Mouse (Mus musculus) adrenal gland, adult 2 months (tissue): ENCODE data around the gene Tex13b. TPM values are rescaled to one million over a fixed set of nuclear protein-coding genes. Genes with fewer than 3 reads are reported as not detected.
"Not testable (repeated sequence)": the region's sequence is repeated elsewhere in the genome, so short reads cannot be mapped to it uniquely, and the experiment has no call there.

ENCODE experiments used
- DNase-seq: peaks from one replicate; pipeline ENCODE4 v3.0.0; 2021
- long read RNA-seq: library from polyadenylated mRNA; stranded (forward); transcript quantifications from one replicate; pipeline ENCODE4 v2.0.0, GENCODE M21; 2021
- polyA plus RNA-seq: library from polyadenylated mRNA; depleted of rRNA; stranded (reverse); fragments of >200 nt; gene quantifications from 2 replicates; pipeline ENCODE4 v1.2.3, GENCODE M21; 2012; rRNA removed
- total RNA-seq, 2 experiments: library from RNA; stranded (reverse); gene quantifications; 2 replicates each; pipeline ENCODE4 v1.2.3; 2021

Gene Tex13b
- not detected for total RNA-seq
- not detected in 2 replicates for polyA plus RNA-seq
- long read RNA-seq, result 0 reads

DNA sequence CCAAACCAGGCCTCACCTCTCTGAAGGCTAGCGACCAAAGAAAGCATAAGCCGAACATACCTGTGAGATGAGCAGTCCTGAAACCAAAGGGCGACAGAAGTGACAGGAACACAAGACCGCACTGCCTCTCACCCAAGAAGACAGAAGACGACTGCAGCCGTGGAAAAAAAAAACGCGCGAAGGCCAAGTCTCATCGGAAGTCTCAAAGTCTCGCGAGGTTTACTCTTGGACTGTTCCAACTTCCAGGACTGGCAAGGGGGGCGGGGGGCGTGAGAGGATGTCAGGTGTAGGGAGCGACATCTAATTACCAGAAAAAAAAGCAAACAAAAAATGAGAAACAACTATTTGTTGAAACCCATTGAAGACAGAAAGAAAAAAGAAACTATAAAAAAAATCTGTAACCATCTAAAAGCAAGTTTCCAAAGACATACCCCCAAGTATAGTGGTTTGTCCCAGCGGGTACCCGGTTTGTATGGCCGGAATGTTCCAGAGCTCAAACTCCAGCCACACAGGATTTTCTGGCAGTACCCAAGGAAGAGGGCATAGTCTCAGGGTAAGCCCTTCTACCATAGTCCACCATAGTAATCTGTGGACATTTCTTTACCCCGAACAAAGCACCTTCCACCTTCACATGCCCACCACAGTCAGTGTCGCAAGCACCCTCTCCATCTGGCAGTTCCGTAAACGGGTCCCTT lies at the start of gene Tex13b:
Gene Tex13b, minus strand, starts transcription at position 122 of the 695 bp plus-strand sequence.
- DNase-seq, result no peak

- no peak for DNase-seq
Measured at GRCm38 (mm10) chrX:140862760-140863159, 49.5 kb upstream of the Tex13b start.

DNA sequence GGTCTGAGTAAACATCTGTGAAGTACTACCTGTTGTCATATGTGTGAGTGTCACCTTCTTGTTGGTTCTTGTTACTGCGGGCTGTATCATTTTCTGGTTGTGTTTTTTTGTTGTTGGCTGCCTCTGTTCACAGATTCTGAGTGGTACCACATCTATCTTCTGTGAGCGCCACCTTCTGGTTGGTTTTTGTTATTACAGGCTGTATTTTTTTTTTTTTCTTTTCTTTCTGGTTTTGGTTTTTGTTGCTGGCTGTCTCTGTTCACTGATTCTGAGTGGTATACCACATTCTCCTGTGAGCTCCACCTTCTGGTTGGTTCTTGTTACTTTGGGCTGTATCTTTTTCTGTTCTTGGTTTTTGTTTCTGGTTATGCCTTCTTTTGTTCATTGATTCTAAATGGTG lies 44.2 kb upstream of the Tex13b start:
- DNase-seq, result no peak

GRCm38 (mm10) chrX:140857040-140857439 lies 43.8 kb upstream of the Tex13b start:
- DNase-seq, result not testable (repeated sequence)

DNA sequence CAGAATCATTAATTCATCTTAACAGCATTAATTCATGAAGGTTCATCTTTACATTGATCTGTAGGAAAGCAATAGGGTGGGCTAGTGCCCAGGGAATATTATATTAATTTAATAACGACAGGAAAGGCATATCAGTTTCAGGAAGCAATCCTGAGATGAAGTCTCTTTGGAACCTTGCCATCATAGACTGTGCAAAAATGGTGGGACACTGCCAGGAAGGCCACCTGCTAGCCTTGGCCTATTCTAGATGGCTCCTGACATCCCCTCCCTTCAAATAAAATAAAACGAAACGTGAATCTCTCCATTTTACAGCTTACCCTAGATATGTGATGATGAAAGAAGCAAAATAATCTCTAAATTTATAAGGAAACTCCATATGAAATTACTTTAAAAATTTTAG lies 41.3 kb upstream of the Tex13b start:
- DNase-seq, result no peak

- DNase-seq, result not testable (repeated sequence)
Measured at GRCm38 (mm10) chrX:140845401-140845800, 32.2 kb upstream of the Tex13b start.

DNA sequence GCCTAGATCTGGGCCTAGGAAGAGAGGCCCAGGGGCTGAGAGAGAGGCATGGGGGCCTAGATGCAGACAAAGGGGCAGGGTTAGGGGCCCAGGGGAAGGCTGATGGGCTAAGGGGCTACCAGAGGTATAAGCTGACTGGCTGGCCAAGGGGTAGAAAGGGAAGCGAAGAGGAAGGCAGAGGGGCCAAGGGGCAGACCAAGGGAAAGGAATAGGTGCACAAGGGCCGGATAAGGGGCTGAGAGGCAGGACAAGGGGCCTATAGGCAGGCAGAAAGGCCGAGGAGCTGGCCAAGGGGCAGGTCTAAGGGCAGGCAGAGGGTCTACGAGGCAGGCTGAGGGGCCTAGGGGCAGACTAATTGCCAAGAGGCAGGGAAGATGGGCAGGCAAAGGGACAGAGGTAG lies 26.7 kb upstream of the Tex13b start:
- no peak for DNase-seq

- no peak for DNase-seq
Measured at GRCm38 (mm10) chrX:140838077-140838476, 24.8 kb upstream of the Tex13b start.

GRCm38 (mm10) chrX:140831706-140832105 lies 18.5 kb upstream of the Tex13b start:
- no peak for DNase-seq

GRCm38 (mm10) chrX:140822295-140822694 lies 9.1 kb upstream of the Tex13b start:
- no peak for DNase-seq

GRCm38 (mm10) chrX:140805340-140805739 lies 7.9 kb downstream of the Tex13b start:
- no peak for DNase-seq

GRCm38 (mm10) chrX:140769794-140770193 lies 43.4 kb downstream of the Tex13b start:
- no peak for DNase-seq

Other genes with a start within 250 kb of the Tex13b start
- gene Tsc22d3, start 212.8 kb downstream of the Tex13b start, total RNA-seq, result 100 to 1,000 TPM in 1 of 2 experiments, 10 to 100 TPM in 1; 77.4 to 136 TPM
- gene Tsc22d3, start 212.8 kb downstream of the Tex13b start, polyA plus RNA-seq, result 53.1 and 71.8 TPM in 2 replicates
- gene Mid2, start 148.8 kb downstream of the Tex13b start, total RNA-seq, result 10 to 100 TPM; 26.7 to 29.5 TPM
- gene Mid2, start 148.8 kb downstream of the Tex13b start, polyA plus RNA-seq, result 7.7 and 10.2 TPM in 2 replicates
- gene Vsig1, start 94.2 kb upstream of the Tex13b start, total RNA-seq, result not detected
- not detected in 2 replicates for gene Vsig1, start 94.2 kb upstream of the Tex13b start, polyA plus RNA-seq
- gene Psmd10, start 143.3 kb upstream of the Tex13b start, total RNA-seq, result 10 to 100 TPM; 27.1 to 29.8 TPM
- gene Psmd10, start 143.3 kb upstream of the Tex13b start, polyA plus RNA-seq, result 0.95 and 1.1 TPM in 2 replicates
- gene Atg4a, start 143.5 kb upstream of the Tex13b start, total RNA-seq, result 10 to 100 TPM; 12.3 to 13.2 TPM
- gene Atg4a, start 143.5 kb upstream of the Tex13b start, polyA plus RNA-seq, result 0.94 and 1.4 TPM in 2 replicates